Mouse (Mus musculus): ENCODE measurements around the gene Acot2.
"Not testable (repeated sequence)": the region's sequence is repeated elsewhere in the genome, so short reads cannot be mapped to it uniquely, and the experiment has no call there.

Acot2 gene

DNA sequence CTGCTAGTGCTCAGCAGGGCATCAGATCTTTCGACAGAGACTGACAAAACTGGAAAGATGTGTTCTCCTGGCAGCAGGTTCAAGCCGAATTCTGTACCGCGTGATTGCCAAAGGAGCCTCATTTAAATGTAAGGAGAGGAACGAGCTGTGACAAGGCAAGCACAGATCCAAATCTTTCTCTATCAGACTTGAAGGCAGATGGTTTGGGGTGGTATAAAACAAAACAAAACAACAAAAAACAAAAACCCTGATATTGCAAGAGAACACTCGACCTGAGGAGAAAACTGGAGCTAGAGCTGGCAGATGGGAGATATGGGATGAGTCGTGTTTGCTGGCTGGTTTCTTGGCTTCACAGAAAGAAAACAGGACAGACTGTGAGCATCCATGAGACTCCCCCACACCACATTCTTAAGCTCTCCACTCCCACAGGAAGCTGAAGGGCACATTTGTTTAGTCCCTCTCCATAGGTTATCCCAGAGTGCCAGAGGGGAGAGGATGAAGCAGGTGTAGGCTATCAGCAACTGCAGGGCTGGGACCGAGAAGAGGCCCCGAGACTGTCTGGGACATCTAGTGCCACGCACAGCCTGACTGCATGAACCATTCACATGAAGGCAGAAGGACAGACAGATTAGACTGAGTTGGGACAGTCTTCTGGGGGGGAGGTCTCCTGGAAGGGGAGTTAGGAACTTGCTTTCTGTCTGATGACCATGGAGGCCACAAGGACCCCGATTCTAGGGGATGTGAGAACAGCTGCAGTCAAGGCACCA, 10.9 kb downstream of the Acot2 start:
- no peak for DNase-seq (ENCODE audit: low read depth, low spot score)

DNA sequence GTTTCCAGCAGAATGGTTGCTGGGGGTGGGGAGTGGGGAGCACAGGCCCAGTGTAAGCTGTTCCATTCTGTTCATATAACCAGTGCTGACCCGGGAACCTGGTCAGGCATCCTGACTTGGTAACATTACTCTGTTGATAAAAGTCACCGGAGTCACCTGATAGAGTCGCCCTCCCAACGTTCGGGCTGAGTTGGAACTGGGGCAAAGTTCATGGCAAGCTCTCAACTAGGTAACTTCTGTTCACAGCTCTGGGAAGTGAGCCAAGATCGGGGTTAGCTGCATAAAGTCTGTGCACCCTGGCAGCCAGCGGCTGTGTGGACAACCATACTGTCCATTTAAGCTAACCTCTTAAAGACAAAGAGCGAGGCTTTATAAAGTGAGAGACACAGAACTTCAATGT, 11.6 kb downstream of the Acot2 start:
- not testable (repeated sequence) for DNase-seq (ENCODE audit: low read depth, low spot score)

DNA sequence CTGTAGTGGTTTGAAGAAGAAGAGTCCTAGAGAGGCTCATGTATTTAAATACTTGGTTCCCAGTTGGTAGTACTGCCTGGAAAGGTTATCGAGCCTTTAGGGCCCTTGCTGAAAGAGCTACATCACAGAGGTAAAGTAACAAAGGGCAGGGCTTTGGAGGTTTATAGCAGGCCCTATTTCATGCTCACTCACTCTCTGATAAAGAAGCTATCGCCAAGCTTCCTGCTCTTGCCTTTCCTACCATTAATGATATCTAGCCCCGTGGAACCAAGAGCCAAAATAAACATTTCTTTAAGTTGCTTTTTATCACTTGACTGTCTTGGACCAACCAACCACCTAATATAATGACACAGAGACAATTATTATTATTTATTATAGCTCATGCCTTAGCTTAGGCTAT, 12.8 kb downstream of the Acot2 start:
- DNase-seq (ENCODE audit: low read depth, low spot score), result no peak

DNA sequence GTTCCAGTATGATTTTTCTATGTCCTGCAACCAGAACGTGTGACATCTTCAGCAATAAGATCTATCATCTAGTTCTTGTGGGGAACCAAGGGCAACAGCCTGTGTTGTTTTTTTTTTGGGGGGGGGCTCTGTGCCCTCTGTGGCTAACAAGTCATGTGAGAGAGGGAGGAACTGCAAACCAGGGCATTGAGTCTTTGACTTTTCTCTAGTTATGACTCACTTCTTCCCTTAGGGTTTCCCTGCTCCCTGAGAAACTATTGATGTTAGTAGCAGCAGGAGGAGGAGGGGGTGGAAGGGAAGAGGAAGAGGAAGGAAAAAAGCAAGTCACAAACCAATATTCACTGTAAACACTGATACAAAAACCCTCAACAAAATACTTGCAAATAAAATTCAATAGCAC, 16.2 kb downstream of the Acot2 start:
- no peak for DNase-seq (ENCODE audit: low read depth, low spot score)

- no peak for DNase-seq (ENCODE audit: low read depth, low spot score)
Measured at GRCm38 (mm10) chr12:84008251-84008650, 20.6 kb downstream of the Acot2 start.

GRCm38 (mm10) chr12:84008729-84009128, 21.1 kb downstream of the Acot2 start:
- DNase-seq (ENCODE audit: low read depth, low spot score), result no peak

- not testable (repeated sequence) for DNase-seq (ENCODE audit: low read depth, low spot score)
Measured at GRCm38 (mm10) chr12:84009171-84009965, 21.7 kb downstream of the Acot2 start, which contains the start of gene Acot1. Gene Acot1, plus strand, starts transcription at chr12:84009490.

DNA sequence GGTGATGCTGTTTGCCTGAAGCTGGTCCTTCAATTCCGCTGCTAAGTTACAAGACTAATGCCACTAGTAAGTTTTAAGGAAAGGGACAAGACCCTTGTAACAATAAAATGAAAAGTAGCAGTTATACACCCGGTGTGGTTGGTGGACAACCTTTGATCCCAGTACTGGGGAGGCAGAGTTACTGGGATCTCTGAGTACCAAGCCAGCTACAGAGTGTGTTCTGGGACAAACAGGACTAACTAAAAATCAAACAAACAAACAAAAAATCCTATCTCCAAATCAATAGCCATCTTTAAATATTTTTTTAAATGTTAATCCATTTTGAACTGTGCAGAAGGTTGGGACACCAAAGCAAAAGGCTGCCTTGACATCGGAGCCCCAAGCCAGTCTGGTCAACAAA, 22.5 kb downstream of the Acot2 start:
- DNase-seq (ENCODE audit: low read depth, low spot score), result no peak

DNA sequence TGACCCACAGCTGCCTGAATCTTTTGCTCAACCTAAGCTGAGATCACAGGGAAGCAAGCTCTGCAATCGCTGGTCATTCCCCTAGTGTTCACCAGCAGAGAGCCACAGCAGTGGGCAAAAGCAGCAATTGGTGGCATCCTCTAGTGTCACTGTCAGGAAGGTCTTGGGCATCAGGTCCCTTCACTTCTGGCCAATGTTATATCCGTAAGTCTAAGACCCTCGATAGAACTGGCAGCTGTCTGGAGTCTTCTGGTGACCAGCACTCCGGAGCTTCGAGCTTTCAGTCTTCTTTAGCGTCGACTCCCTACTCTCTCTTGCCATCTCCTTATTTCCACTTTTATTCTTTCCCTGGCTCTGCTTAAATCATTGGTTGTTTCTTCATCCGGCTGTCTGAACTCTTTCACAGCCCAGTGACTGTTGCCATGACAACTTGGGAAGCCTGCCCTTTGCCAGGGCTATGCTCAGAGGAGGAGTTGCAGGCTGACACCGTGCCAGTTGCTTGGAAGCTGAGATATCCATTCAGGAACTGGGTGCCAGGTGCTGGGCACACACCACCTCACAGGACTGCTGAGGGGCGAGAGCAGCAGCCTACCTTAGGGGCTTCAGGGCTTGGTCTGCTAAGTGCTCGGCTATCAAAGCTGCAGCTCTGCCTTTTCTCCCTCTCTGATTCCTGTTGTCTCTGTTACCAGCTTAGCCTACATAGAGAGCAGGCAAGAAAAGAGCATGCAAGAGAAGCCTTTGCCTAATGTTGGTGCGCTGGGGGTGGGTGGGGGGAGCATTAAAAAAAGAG, 23.8 kb downstream of the Acot2 start:
- peak; percentile 54 for DNase-seq (ENCODE audit: low read depth, low spot score)

DNA sequence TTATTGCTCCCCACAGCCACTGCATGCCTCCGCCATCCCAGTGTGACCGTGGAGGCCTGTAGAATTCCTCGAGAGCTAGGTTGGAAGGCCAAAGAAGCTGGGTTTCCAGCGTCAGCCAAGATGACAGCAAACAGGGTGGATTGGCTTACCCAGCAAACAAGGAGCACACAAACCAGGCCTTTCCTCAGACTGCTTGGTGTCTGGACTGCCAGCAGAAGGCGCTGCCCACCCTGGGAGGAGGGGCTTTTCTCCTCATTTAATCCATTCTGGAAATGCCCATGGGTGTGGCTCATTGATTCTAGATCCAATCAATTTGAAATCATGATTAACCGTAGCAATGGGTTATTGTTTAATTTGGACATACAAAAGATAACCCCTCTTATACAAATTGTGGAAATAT, 25.5 kb downstream of the Acot2 start:
- no peak for DNase-seq (ENCODE audit: low read depth, low spot score)

DNA sequence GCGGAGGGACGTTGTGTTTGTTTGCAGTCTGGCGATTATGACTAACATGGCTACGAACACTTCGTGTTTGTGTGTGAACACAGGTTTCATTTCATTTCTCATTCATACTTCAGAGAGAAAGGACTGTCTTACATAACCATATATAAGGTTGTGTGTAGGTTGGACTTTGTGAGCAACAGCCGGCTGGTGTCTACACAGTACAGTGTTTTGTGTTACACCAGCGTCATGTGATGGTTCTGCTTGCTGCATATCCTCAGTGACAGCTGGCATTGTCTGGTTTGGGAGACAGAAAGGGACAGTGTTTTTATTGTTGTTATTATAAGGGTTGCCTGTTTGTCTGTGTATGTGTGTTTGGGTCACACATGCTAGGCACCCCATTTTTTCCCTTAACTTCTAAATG, 26.0 kb downstream of the Acot2 start:
- DNase-seq (ENCODE audit: low read depth, low spot score), result no peak

- not testable (repeated sequence) for DNase-seq (ENCODE audit: low read depth, low spot score)
Measured at GRCm38 (mm10) chr12:84020528-84020927, 32.9 kb downstream of the Acot2 start.

DNA sequence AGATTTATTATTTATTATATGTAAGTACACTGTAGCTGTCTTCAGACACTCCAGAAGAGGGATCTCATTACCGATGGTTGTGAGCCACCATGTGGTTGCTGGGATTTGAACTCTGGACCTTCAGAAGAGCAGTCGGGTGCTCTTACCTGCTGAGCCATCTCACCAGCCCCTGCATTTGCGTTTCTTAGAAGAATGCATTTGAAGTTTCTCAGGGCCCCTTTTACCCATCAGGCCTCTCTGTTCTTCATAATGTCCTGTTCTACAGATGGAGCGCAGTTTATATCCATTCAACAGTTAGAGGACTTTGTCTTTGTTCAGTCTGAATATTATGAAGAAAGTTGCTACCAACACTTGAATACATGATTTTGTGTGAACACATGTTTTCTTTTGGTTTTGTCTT, 34.6 kb downstream of the Acot2 start:
- DNase-seq (ENCODE audit: low read depth, low spot score), result not testable (repeated sequence)

DNA sequence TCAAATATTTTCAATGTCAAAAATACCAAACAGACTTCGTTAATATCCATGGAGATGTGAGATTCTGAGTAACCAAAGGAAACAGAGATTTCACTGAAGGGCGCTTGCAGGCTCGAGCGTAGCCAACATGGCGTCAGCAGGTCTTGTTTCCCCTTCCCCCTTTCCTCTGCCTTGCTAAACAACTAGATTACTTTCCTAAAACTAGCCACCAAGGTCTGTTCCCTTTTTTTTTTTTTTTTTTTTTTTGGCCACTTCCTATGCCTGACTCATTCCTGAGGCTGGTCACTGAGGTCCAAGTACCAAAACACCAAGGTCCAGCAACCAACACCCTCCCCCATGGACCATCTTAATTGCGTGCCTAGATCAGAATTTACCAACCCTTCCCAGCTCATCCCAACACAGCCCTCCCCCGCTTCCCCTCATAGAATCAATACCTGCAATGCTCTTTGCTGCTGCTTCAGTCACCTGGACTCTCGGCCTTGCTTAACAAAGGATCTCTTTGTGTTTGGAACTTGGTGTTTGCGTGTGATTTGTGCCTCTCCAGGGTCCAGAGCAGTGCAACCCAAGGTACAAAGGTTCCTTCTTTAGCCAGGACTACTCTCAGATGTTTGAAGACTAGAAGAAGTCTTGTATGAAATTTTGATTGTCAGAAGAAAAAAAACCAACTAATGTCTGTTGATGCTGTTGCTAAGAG, 35.5 kb downstream of the Acot2 start:
- DNase-seq (ENCODE audit: low read depth, low spot score), result no peak

GRCm38 (mm10) chr12:84025888-84026287, 38.2 kb downstream of the Acot2 start:
- no peak for DNase-seq (ENCODE audit: low read depth, low spot score)

DNA sequence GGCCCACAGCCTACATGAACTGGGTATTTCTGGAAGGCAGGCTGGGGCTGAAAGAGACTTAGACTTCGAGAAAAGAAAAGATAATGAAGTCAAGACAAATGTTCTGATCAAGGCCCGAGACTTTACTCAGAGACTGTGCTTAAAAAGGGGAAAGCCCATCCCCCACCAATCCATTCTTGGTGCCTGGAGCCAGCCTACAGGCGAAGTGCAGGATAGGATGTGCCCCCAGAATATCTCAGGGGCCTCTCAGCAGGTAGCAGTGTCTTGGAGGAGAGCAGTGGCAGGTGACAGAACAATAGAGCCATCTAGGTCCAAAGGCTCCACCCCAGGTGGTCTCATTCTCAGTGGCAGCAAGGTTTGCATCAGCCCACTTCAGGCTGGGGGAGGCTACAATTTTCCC, 40.7 kb downstream of the Acot2 start:
- not testable (repeated sequence) for DNase-seq (ENCODE audit: low read depth, low spot score)

DNA sequence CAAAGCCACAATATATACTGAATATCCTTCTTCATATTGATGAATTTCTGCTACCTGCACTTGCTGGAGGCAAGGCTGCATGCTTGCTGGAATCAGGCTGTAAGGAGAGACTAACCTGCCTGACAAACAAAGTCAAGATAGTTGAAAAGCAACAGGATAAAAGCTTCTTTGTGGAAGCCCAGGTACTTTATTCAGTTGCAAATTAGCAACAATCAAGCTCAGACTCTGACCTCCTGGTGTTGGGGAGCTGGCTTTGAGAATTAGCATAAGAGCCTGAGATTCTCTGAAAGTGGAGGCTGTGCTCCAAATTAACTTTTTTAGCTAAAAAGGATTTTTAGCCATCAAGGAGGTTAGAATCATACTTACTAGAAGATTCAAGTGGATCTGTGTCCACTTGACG, 41.4 kb downstream of the Acot2 start:
- DNase-seq (ENCODE audit: low read depth, low spot score), result not testable (repeated sequence)

DNA sequence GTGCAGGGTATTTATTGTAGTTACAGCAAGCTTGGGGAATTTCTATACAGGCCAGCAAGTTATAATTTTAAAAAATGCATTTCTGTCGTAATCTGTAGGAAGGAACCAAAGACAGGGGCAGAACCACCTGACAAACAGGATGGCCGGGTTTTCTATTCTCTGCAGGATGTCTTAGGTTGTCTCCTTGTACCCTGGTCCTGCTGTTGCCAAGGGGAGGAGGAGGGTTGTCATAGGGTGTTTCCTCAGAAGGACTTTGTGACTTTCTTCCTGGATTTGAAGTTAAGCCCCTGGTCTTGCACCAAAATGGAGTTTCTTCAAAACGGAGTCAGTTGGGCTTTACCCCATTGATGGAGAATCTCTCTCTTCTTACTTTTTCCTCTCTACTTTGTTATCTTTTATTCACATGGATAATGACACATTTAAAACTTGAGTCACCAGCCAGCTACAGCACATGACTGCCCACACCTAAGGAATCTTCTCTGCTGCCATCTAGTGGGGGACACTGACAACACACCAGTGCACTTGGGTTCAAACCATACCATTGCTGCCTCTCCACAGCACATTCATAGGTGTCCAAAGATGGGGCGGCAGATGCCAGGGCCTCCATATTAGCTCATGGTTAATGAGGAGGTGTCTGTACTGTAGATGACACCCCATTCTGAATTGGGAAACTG, 43.1 kb downstream of the Acot2 start:
- peak; percentile 53 for DNase-seq (ENCODE audit: low read depth, low spot score)

DNA sequence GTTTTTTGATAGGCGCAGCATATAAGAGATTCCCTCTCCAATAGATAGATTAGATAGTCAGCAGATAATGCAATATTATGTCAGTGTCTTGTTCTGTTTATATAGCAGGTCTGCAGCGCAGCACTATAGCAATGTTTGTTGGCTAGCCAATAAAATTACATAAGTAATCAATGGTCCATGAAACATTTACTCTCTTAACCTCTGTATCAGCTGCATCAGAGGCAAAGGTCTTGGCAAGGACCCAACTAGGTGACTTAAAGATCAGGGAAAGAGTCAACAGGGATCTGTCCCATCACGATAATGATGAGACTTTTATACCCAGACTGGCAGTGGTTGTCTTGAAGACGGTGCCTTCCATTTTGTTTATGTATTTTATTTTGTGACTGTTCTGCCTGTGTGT, 45.2 kb downstream of the Acot2 start:
- no peak for DNase-seq (ENCODE audit: low read depth, low spot score)

DNA sequence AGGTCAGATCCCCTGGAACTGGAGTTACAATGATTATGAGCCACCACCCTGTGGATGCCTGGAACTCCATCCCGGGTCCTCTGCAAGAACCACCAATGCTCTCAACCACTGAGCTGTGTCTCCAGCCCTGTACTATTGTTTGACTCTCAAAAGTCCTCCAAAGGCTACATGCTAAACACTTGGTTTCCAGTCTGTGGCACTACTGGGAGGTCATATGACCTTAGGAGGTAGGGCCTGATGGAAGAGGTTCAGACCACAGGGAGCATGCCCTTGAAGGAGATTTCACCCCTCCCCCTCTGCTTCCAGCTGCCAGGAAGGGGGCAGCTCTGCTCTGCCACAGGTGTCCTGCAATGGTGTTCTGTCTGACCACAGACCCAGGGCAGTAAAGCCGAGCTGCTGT, 45.6 kb downstream of the Acot2 start:
- DNase-seq (ENCODE audit: low read depth, low spot score), result not testable (repeated sequence)

GRCm38 (mm10) chr12:84034108-84034507, 46.4 kb downstream of the Acot2 start:
- DNase-seq (ENCODE audit: low read depth, low spot score), result no peak

Measured in retina, postnatal 7 days (tissue).